21 mouse cellular contexts compared by ENCODE assay signal in genomic region chr3:30868176-30868575, GRCm38 (mm10). TPM values are rescaled to one million over a fixed set of nuclear protein-coding genes. Genes with fewer than 3 reads are reported as not detected.
DNase-seq lines count a peak whose midpoint lies in the region; TF ChIP-seq lines count a peak whose summit lies in the region.
"Had no signal": no experiment of that assay in that cellular context is flagged by ENCODE, and none has a peak within 500 bp of the region (broad histone marks: within the 10 kb centered on the region; RNA-seq: fewer than 3 reads in every experiment).

No protein-coding gene starts in this region.

- DNase-seq in kidney, adult 2 months: peak; percentile 35
- DNase-seq in kidney, adult 8-10 months: no peak
- DNase-seq in ovary, postnatal 36 days (ENCODE audit: low spot score): peak; percentile 13
- DNase-seq in ovary, postnatal 10 days (ENCODE audit: low spot score): no peak
- peak; percentile 12 for DNase-seq in adrenal gland, postnatal 10 days
- no peak for DNase-seq in layer of hippocampus, postnatal 36 days
- DNase-seq in spleen, postnatal 36 days (ENCODE audit: low spot score in 2 of 2): no peak
- DNase-seq: cerebellum, adult 18-20 months; cerebellum, adult 9-11 months; cerebellum, postnatal 36 days; forebrain, postnatal 0 days; heart, adult 2 months had no signal

- H3K27ac ChIP-seq in kidney, adult 2 months (ENCODE audit: insufficient read depth, low read depth, low read length): no peak overlapping the region
- H3K27ac ChIP-seq in brown adipose tissue, adult 24 weeks (replicated peaks; ENCODE audit: low read depth, low read length): peak overlapping the region; percentile 89
- H3K27ac ChIP-seq: embryonic facial prominence, embryonic 10.5 days; forebrain, embryonic 13.5 days; heart, adult 2 months; heart, embryonic 15.5 days; hindbrain, embryonic 10.5 days; hindbrain, embryonic 14.5 days; intestine, embryonic 15.5 days had no signal

- peaks cover 4% of the 10 kb centered on the region; the same call in 1 of the 2 replicates for H3K4me1 ChIP-seq in kidney, adult 2 months (ENCODE audit: control insufficient read depth, insufficient read depth, low read length)
- H3K4me1 ChIP-seq in brown adipose tissue, adult 24 weeks (ENCODE audit: control insufficient read depth, insufficient read depth, insufficient read length, low read length): peaks cover 40% of the 10 kb centered on the region
- H3K4me1 ChIP-seq: embryonic facial prominence, embryonic 10.5 days; forebrain, embryonic 13.5 days; heart, embryonic 15.5 days; intestine, embryonic 15.5 days had no signal

- no peaks in the 10 kb centered on the region for H3K36me3 ChIP-seq in kidney, adult 2 months (ENCODE audit: control insufficient read depth, insufficient read depth, low read length)
- H3K36me3 ChIP-seq: embryonic facial prominence, embryonic 10.5 days; heart, embryonic 15.5 days; hindbrain, embryonic 10.5 days; intestine, embryonic 15.5 days had no signal

- no peak for TF ChIP-seq CTCF in kidney, adult 2 months (conservative IDR thresholded peaks at IDR 0.05; ENCODE audit: insufficient read depth, insufficient read length, low read depth, low read length)

- no peaks in the 10 kb centered on the region for H3K27me3 ChIP-seq in kidney, adult 2 months (replicated peaks; ENCODE audit: control insufficient read depth, insufficient read depth, low read length)
- H3K27me3 ChIP-seq: CH12.LX; forebrain, embryonic 13.5 days; heart, embryonic 15.5 days; intestine, embryonic 15.5 days; Patski had no signal

- H3K4me3 ChIP-seq in kidney, adult 2 months (ENCODE audit: insufficient read depth, low read depth, low read length): no peak overlapping the region
- H3K4me3 ChIP-seq in brown adipose tissue, adult 24 weeks (ENCODE audit: insufficient read depth, low read depth, low read length): no peak overlapping the region
- H3K4me3 ChIP-seq: embryonic facial prominence, embryonic 10.5 days; forebrain, embryonic 13.5 days; heart, adult 2 months; heart, embryonic 15.5 days; hindbrain, embryonic 10.5 days; intestine, embryonic 15.5 days had no signal

- WGBS in kidney, adult 2 months: 80% methylated on average over 5 of the region's 5 CpGs

- no peak for TF ChIP-seq POLR2A in kidney, adult 2 months (IDR thresholded peaks at IDR 0.05; ENCODE audit: low read depth, low read length)

RNA-seq across cellular contexts. Expression of gene Gpr160, which starts 12.4 kb away (rescaled TPM):
- 38.3 and 40.1 TPM in 2 replicates for polyA plus RNA-seq in kidney, adult 2 months (2012; rRNA removed)
- total RNA-seq in adrenal gland, postnatal 10 days (2021): 1 to 10 TPM; 3.8 to 4.9 TPM
- polyA plus RNA-seq in brown adipose tissue, adult 24 weeks (2012; ENCODE audit: insufficient read depth, insufficient read length, missing spikeins): 5.2 and 11.9 TPM in 2 replicates
- 1 to 10 TPM in 1 of 2 experiments, not detected in 1; 1.1 TPM for total RNA-seq in layer of hippocampus, postnatal 36 days (2021)

Comparison
In these comparisons a context has a peak if more than half of its experiments do, and no peak if none do; other contexts are left out.
1. DNase-seq: peak in kidney, adult 2 months (single experiment), ovary, postnatal 36 days (single experiment) and adrenal gland, postnatal 10 days (single experiment); none in kidney, adult 8-10 months (0 of 2), ovary, postnatal 10 days (single experiment), layer of hippocampus, postnatal 36 days (0 of 2) and spleen, postnatal 36 days (0 of 2).